In genomic region chr16:32512921-32513320, GRCm38 (mm10) we compare ENCODE assay signal across 9 mouse cellular contexts. TPM values are rescaled to one million over a fixed set of nuclear protein-coding genes. Genes with fewer than 3 reads are reported as not detected.
A peak's percentile ranks its signal among the peaks of the same experiment; 100 is the strongest.
DNase-seq lines count a peak whose midpoint lies in the region; ATAC-seq and TF ChIP-seq lines count a peak whose summit lies in the region.
"Had no signal": no experiment of that assay in that cellular context is flagged by ENCODE, and none has a peak within 500 bp of the region (broad histone marks: within the 10 kb centered on the region; RNA-seq: fewer than 3 reads in every experiment).

No protein-coding gene starts in this region.

- no peak overlapping the region for H3K4me2 ChIP-seq in limb, embryonic 13.5 days (replicated peaks)

- no peak for TF ChIP-seq CTCF in gastrocnemius, adult 2 months (IDR thresholded peaks at IDR 0.05)

- peak overlapping the region; percentile 86 for H3K27ac ChIP-seq in gastrocnemius, adult 2 months
- H3K27ac ChIP-seq in limb, embryonic 13.5 days, result peak overlapping the region; percentile 69

- no peaks in the 10 kb centered on the region for H3K27me3 ChIP-seq in limb, embryonic 13.5 days

- H3K4me1 ChIP-seq in limb, embryonic 13.5 days, result peaks cover 61% of the 10 kb centered on the region

- peak; percentile 57 for DNase-seq in gastrocnemius, adult 2 months
- DNase-seq in gastrocnemius, adult 8-10 months (ENCODE audit: low spot score in 2 of 2), result no peak
- DNase-seq in spleen, postnatal 10 days (ENCODE audit: low spot score in 2 of 2), result peak; percentile 29 to 33
- DNase-seq in spleen, adult 18-20 months, result no peak
- no peak for DNase-seq in right cerebral cortex, postnatal 4 days
- DNase-seq in thymus, postnatal 25 days, result no peak
- DNase-seq: layer of hippocampus, postnatal 36 days had no signal

- ATAC-seq in limb, embryonic 13.5 days (ENCODE audit: low FRiP score, low read depth), result no peak

- no peaks in the 10 kb centered on the region for H3K9me3 ChIP-seq in limb, embryonic 13.5 days

- no peaks in the 10 kb centered on the region for H3K36me3 ChIP-seq in limb, embryonic 13.5 days
- H3K36me3 ChIP-seq: G1E had no signal

- intact Hi-C loops in gastrocnemius, adult 2 months (cut with DNase I), result loop anchor here (2.0 kb wide), 1 partner anchor 176 kb away; no protein-coding TSS in a partner anchor

- WGBS in limb, embryonic 13.5 days, result 50% methylated on average over 3 of the region's 3 CpGs

- no peak overlapping the region for H3K4me3 ChIP-seq in gastrocnemius, adult 2 months
- H3K4me3 ChIP-seq in limb, embryonic 13.5 days, result no peak overlapping the region

- H3K9ac ChIP-seq in limb, embryonic 13.5 days, result no peak overlapping the region

RNA-seq across cellular contexts. Expression of gene Zdhhc19, which starts 16.9 kb away (rescaled TPM):
- not detected for total RNA-seq in gastrocnemius, adult 2 months (2021)
- not detected for total RNA-seq in gastrocnemius, adult 8-10 months (2022)
- polyA plus RNA-seq in limb, embryonic 13.5 days (2015; fragmentation: Nextera tagmentation; extraction: Ambion mirVana), result not detected in 2 replicates
- total RNA-seq: G1E; layer of hippocampus, postnatal 36 days had no signal
- polyA plus RNA-seq: G1E had no signal

RNA-seq across cellular contexts. Expression of gene Slc51a, which starts 25.2 kb away (rescaled TPM):
- not detected for total RNA-seq in gastrocnemius, adult 2 months (2021)
- not detected for total RNA-seq in gastrocnemius, adult 8-10 months (2022)
- polyA plus RNA-seq in limb, embryonic 13.5 days (2015; fragmentation: Nextera tagmentation; extraction: Ambion mirVana), result 0.46 and 0.56 TPM in 2 replicates
- total RNA-seq: layer of hippocampus, postnatal 36 days had no signal
- polyA plus RNA-seq: G1E had no signal

Comparison
In these comparisons a context has a peak if more than half of its experiments do, and no peak if none do; other contexts are left out.
1. DNase-seq: peak in gastrocnemius, adult 2 months (single experiment) and spleen, postnatal 10 days (2 of 2); none in gastrocnemius, adult 8-10 months (0 of 2), spleen, adult 18-20 months (0 of 2), right cerebral cortex, postnatal 4 days (single experiment) and thymus, postnatal 25 days (single experiment).